Mouse (Mus musculus) T-helper 2 cell (primary cell): ENCODE data around the gene Ifi27l2b.
"Not testable (repeated sequence)": the region's sequence is repeated elsewhere in the genome, so short reads cannot be mapped to it uniquely, and the experiment has no call there.

Source experiments
- in situ Hi-C: fragments of 300-600 bp; cut with MboI, MseI; formaldehyde crosslinking; loops from one replicate; pipeline ENCODE4 v1.15.1; 2025; ENCODE audit warnings: high pct_unique_total_duplicates

The Ifi27l2b gene

DNA sequence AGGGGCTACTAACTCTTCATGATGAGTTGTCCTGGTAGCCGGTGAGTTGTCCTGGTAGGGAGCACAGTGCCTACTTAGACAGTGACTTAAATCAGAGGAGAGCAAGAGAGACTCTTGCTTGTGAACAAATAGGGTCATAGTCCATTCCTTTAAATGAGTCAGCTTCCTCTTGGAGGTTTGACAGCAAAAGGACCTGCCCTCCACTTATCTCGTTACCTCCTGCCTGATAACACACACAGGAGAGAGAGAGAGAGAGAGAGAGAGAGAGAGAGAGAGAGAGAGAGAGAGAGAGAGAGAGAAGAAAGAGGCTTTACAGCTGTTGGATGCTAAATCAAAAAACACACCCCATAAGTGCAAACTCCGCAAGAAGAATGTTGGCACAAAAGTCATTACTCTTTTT lies at the start of gene Ifi27l2b:
Gene Ifi27l2b, minus strand, starts transcription at position 84 of the 400 bp plus-strand sequence.
- in situ Hi-C loops, result no loop called here

DNA sequence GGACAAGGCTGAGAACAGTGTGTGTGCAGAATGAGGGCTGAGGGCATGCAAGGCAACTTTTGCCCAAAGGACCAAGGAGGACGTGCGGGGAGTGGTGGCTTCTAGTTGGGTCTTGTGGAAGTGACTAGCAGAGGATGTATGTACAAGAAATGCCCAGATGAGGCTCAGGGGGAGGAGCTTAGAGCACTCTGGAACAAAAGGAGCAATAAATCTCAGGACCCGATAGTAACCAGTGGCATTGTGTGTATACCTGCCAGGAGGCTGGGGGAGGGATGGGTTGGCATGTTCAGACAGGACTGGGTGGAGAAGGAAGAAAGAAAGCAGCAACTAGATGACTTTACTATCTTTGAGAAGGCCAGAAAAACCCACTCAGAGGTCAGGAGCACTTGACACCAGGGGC lies 47.4 kb upstream of the Ifi27l2b start:
- in situ Hi-C loops, result loop anchor here (10.0 kb wide), 1 partner anchor 1190 kb away; no protein-coding TSS in a partner anchor

DNA sequence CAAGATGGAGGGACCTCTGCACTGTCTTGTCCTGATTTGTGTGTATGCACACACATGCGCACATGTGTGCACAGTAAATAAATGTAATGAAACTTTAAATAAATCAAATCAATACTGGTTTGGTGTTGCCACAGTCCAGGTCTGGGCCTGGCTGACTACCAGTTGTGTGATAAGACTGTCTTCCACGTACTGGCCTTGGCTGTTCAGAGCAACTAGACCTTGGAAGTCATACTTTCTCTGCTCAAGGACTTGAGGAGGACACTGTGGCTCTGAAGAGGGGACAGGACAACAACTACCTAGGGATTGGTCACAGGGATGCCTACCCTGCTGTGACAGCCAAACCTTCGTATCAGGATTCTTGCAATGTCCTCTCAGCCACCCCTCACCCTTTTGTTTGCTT lies 46.3 kb upstream of the Ifi27l2b start:
- in situ Hi-C loops, result loop anchor here (10.0 kb wide), 1 partner anchor 1192 kb away; no protein-coding TSS in a partner anchor

DNA sequence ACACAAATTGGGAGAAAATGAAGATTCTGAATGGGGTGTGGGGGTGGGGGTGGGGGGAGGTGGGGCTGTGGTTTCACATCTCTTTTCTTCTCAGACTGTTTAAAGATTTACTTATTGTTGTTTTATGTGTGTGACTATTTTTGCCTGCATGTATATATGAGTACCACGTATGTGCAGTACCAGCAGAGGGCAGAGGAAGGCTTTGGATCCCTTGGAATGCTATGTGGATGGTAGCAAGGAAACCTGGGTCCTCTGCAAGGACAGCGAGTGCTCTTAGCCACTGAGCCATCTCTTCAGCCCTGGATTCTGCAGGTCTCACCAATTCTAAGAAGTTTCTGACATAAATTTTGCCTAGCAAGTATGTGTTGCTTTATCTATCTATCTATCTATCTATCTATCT lies 42.2 kb upstream of the Ifi27l2b start:
- in situ Hi-C loops, result no loop called here

DNA sequence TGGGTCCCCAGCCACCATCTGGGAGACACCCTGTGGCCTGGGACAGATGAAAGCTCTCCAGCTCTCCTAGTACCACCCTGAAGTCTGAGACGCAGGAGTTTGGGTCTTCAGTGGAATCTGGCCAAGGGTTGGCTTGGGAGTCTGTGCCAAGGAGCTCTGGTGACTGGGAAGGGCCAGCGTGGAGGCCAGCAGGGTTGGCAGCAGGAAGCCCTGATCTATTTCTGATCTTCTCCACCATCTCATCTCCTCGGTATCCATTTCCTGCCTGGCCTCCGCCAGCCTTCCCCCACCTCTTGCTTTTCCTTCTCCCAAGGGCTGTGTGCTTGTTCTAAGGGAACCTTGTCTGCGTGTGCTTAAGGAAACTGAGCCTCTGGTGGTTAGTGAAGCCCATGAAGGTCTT lies 41.7 kb upstream of the Ifi27l2b start:
- in situ Hi-C loops, result no loop called here

DNA sequence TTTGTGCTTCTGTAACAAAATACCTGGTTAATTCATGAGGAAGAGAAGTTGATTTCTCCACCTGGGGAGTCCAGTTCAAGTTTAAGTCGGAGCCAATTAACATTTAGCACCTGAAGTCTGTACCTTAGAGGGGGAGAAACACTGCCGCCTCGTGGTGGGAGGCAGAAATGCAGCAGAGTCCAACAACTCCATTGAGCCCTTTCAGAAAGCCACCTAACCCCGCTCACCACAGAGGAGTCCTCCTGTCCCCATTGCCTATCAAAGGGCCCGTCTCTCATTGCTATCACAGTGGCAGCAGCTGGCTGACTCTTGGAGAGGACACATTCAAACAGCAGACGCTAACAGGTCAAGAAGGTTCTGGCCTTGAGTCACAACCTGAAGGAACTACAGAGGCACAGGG lies 37.5 kb upstream of the Ifi27l2b start:
- in situ Hi-C loops, result loop anchor here (5.0 kb wide), 1 partner anchor 67 kb away; the partner anchor contains the start of gene Ddx24

DNA sequence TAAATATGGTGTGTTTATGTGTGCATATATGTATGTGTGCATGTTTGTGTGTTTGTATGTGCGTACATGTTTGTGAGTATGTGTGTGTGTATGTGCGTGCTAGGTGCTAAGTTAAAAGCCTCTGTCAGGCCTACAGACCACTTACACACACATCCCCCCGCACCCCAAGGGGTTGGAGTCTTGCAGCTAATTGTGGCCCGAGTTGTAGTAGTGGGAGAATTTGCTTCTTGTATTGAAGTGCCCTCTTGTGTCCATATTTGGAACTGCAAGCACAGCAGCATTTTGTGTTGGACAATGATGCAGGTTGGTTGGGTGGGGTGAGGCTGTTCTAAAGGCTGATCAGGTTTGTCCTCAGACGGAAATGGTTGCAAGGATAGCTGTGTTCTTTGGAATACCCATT lies 35.7 kb upstream of the Ifi27l2b start:
- in situ Hi-C loops, result loop anchor here (5.0 kb wide), 1 partner anchor 65 kb away; the partner anchor contains the start of gene Ddx24

DNA sequence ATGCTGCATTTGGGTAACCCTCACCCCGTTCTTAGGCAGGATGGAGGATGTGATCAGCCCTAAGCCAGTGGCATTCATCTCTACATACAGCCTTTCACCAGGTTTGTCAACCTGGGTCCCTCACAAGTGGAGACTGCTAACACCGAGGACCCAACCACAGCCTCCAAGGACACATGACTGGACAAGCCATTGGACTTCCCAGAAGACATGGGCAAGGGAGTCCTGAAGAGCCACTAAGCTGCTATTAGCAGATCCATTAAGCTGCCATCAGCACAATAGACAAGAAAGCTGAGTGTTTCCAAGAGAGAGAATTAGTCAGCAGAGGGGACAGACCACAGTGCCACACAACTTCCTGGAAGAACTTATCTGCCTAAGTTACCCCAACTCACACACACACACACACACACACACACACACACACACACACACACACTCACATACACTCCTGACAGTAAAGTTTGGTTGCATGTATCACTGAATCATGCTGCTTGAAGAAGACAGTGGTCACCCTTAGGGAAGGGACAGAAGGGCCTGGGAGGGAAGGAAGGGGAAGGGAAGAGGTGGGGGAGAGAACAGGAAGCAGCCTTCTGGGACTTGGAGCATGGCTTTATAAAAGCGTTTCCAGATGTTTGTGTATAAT lies 34.2 kb upstream of the Ifi27l2b start:
- in situ Hi-C loops, result loop anchor here (5.0 kb wide), 1 partner anchor 64 kb away; the partner anchor contains the start of gene Ddx24

DNA sequence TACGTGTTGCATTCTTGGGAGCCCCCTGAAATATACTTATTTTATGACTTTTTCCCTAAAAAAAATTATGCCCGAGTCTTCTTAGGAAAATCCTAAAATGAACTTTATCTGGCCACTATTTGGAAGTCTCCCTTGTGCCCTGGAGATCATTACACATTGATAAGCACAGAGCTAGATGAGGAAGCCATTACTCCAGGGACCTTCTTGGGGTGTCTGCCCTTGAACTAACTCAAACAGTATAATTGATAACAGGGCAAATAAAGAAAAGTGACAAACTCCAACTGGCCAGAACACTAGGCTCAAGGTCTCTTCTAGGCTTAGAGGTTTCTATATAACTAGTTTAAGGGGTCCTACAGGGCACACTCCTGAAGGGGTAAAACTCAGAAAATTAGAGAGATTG lies 30.7 kb upstream of the Ifi27l2b start:
- in situ Hi-C loops, result no loop called here

DNA sequence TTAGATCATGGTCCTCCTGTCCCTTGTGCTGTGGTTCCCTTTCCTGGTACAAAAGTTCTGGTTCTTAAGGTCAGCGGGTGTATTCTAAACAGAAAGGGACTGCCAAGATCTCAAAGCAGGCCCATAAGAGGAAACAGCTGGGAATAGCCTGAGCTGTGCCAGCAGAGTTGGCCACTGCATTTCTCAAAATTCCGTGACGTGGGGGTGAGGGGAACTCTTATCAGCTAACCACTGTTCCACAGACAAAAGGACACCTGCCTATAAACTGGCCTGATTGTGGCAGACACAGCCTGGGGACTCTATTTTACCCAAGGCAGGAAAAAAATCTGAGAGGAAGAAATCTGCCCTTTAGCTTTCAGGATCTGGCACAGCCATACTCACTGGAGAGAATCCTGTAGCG lies 30.3 kb upstream of the Ifi27l2b start:
- in situ Hi-C loops, result no loop called here

DNA sequence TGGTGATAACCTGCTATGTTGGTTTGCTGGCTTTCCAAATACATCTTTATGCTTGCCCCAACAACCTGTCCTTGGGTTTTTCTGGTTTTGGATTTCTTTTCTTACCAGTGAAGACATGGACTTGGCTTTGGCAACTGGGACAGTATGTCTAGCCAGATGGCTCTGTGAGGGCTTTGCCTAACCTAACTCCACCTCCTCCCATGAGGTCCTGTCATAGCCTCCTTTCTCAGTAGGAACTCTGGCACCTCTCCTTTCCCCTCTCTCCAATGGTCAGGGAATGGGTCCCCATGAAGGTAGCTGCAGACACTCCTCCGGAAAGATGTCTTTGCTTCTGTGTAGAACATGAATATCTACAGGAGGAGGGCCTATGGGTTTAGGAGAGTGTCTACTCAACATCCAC lies 29.7 kb upstream of the Ifi27l2b start:
- in situ Hi-C loops, result no loop called here

DNA sequence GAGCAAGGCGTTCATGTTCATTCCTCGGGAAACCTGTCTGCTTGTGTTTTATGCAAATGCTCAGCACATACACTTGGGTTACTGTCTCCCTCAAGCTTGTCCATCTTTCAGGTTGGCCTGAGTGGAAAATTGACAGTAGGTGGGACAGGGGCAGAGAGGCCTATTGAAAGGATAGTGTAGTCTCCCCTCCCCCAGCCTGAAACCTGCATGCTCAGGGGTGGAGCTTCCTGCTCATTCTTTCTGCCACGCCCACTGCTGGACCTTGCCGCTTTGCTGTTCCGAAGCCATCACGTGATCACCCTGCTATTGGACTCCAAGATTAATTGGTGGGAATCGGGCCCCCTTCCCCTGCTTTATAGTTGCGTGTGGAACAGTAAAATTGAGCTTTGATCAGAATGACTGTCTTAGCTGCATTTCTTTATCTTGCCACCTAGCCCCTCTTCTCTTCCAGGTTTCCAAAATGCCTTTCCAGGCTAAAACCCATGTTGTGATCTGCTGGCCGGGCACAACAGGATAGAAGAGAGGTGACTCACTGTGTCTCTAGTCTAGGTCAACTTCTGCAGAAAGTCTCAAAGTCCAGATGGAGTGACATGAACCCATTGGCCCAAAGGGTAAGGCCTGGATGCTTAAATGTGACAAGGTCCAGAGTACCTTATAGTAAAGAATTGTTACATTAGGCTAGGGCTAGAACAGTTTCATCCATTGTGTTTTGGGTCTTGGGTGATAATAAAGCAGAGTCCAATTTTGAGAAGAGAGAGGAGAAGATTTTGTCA lies 27.4 kb upstream of the Ifi27l2b start:
- in situ Hi-C loops, result not testable (repeated sequence)

DNA sequence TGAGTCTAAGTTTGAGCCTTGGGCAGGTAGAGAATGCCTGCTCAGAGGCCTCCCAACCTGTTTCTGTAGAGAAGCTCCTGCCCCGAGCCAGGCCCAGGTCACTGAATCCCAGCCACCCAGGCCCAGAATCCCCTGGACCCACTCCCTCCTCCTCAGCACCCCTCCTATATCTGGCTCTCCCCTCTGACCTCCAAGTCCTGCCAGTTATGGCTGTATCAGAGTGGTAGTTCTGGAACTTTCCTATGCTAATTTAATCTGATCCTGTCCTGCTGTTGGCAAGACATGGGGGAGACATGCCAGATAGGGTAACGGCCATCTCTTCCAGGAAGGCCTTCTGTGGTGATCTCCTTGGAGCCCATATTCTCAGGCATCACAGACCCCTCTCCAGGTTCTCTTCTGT lies 25.8 kb upstream of the Ifi27l2b start:
- in situ Hi-C loops, result no loop called here

DNA sequence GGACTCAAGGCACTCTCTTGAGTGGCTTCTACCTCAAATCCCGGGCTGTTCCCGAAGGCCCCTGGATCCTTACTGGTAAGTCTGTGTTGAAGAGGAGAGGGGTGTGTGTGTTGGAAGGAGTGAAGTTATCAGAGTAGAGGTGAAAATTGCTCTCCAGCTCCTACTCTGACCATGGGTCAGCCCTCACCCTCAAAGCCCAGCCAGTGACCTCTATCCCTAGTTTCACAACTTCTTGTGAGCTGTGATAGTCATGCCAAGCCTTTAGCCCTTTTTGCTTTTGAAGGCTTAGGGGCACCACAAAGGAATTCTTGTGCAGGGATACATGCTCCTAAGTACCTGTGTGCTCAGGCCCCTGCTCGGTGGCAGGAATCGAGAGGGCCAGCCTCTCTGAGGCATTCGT lies 24.6 kb upstream of the Ifi27l2b start:
- in situ Hi-C loops, result no loop called here

DNA sequence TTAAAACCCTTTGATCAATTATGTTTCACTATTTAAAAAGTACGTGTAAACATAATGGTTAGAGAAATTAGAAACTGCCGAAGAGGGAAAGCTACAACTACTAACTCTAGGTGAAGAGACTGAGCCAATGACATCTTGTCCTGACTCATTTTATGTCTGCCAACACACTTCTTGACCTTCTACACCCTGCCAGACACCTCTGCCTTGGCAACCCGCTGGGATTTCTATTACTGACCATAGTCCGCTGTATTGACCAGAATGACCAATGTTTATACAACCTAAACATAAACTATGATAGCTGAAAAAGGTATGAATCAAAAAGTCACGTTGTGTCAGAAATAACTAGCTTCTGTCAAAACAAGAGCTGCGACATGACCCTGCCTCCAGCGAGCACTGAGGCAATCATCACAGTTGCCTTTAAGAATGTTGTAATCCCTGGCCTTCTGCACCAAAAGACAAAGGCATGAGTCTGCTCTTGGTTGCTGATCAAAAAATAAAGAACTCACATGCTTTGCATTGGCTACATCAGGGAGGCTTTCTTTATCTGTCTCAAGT lies 20.5 kb upstream of the Ifi27l2b start:
- in situ Hi-C loops, result no loop called here

DNA sequence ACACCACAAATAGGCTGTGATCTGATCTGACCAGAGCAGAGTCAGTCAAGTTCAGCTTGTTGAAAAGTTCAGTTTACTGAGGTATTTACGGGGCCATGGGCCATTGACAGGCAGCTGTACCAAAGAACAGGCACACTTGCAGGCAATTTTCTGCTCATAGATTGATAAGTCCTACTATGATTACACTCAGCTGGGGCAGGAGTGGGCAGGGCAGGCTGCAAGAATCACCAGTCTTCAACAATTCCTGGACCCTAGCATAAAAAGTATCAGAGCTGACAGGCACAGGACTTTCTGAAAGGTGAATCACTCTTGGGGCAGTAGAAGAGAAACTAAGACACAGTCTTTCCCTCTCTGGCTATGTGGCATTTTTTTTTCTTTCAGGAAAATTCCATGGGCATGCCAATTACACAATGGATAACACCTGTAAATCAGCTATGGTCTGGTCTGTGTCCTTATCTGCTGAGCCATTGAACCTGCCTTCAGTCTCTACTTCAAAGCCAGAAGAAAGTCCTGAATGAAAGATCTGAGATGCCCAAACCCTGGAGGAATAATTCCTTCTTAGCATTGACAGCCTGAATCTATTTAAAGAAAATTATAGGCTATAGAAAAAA lies 19.9 kb upstream of the Ifi27l2b start:
- in situ Hi-C loops, result no loop called here

DNA sequence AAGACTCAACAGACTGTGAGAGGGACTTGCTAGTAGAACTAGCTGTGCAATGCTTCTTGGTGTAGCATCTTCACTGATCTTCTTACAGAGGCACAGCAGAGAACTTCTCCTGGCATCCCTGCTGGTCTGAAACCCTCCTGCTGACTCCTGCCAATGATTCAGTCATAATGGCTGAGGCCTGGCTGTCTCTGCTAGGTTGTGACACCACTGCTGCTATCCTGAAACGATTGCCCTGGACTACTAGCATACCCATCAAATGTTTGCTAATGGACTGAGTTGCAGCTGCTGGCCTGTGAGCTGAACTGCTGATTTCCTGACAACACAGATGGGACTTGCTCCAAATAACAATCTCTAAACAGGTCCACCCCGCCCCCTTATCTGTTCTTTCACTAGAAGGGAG lies 17.5 kb upstream of the Ifi27l2b start:
- in situ Hi-C loops, result no loop called here

DNA sequence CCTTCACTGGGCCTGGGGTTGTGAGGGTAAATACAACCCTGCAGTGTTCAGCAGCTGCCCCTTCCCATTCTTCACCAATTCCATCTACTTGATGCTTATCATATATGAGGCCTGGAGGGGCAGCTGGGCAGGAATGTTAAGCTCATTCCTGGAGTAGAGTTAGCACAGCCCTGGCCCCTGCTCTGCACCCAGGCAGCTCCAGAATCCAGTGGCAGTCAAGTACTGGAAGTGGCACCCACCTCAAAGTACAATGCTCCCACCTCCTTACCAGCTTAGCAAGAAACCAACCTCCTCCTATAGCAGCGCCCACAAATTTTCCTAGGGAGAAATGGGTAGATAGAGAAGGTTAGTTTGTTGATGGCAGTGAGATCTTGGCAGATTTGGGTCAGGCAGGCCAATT lies 296 bp downstream of the Ifi27l2b start:
- in situ Hi-C loops, result not testable (repeated sequence)

DNA sequence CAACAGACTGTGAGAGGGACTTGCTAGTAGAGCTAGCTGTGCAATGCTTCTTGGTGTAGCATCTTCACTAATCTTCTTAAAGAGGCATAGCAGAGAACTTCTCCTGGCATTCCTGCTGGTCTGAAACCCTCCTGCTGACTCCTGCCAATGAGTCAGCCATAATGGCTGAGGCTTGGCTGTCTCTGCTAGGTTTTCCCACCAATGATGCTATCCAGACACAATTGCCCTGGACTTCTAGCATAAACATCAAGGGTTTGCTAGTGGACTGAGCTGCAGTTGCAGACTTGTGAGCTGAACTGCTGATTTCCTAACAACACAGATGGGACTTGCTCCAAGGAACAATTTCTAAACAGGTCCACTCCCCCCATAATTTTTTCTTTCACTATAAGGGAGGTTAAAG lies 3.7 kb downstream of the Ifi27l2b start:
- in situ Hi-C loops, result no loop called here

DNA sequence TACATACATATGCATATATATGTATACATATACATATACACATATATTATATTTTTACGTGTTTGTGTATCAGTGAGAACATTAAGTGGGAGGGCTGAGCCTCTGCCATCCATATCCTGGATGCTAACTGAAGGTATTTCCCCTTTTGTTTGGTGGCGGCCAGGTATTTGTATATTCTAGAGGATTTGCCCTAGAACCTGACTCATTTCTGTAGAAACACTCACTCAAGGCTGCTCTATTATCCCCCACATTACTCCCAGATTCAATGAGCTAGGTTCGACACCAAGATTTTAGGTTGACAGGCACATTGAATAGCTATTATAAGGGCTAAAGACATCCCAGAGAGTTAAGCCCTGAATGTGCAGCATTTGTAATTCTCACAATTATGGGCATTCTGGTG lies 12.0 kb downstream of the Ifi27l2b start:
- in situ Hi-C loops, result no loop called here

DNA sequence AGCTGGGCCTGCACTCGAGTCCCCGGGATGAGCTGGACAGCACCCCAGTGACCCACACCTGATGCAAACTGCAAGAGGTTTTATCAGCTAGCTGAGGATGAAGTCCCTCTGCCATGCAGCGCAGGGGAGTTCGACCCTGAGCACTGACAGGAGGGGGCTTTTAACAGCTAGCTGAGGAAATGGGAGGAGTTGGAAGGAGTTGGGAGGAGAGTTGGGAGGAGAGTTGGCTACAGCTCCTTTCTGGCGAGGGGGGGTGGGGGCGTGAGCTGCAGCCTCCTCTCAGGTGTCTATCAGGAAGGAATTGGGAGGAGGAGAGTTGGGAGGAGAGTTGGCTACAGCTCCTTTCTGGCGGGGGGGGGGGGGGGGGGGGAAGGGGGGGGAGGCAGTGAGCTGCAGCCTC lies 12.8 kb downstream of the Ifi27l2b start:
- in situ Hi-C loops, result not testable (repeated sequence)

DNA sequence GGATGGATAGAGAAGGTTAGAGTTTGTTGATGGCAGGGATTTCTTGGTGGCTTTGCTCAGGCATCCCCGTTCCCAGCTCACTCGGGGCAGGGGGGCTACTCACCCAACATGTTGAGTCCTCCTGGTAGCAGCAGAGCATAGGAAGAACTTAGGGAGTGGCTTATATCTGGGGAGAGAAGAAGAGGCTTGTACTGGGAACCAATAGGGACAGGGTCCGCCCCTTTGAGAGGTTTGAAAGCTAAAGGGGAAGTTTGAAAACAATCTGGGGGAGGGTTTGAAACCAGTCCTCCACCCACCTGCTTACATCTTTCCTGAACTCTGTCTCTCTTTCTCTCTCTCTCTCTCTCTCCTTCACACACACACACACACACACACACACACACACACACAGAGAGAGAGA lies 13.5 kb downstream of the Ifi27l2b start, which contains the start of gene Ifi27l2a:
Gene Ifi27l2a, minus strand, starts transcription at position 157 of the 400 bp plus-strand sequence.
- in situ Hi-C loops, result no loop called here
